Mouse (Mus musculus) thymus, postnatal 10 days (tissue): Measurements from ENCODE around the gene Zdhhc7.

Source experiments
- DNase-seq, 2 experiments: peaks; one replicate each; pipeline ENCODE4 v3.0.0; 2021; ENCODE audit warnings: low spot score in 2 of 2

Zdhhc7 gene

DNA sequence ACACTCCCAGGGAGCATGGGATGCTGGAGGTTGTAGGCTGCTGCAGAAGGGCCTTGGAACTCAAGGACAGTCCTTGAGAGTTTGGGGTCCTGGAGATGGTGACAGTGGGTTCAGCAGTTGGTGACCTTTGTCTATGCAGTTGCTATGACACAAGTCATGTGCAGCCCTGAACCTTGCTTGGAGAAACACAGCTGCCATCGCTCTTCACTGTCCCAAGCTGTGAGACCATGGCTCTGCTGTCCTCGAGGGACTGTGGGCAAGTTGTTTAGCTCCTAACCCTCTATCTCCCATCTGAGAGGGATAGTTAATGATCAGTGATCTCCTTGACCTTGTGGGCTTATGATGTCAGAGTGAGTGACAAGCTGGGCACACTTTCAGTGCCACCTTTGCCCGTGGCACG lies 64.7 kb downstream of the Zdhhc7 start:
- DNase-seq: no peak

DNA sequence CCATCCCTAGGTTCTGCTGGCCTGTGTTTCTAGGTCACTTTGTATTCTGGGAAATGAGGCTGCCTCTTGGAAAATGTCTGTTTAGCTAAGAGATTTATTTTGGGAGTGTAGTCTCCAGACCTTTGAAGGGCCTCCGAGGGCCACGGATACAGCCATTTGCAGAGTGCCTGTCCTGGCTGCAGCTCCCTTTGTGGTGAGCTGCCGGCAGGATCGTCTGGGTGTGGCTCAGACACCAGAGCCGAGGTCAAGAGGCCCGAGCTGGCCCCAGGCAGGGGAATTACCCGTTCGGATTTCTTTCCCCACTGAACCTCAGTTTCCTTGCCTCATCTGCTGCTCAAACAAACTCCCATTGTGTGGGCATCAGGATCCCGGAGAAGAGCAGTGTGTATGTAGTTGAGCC lies 65.2 kb downstream of the Zdhhc7 start:
- no peak for DNase-seq

DNA sequence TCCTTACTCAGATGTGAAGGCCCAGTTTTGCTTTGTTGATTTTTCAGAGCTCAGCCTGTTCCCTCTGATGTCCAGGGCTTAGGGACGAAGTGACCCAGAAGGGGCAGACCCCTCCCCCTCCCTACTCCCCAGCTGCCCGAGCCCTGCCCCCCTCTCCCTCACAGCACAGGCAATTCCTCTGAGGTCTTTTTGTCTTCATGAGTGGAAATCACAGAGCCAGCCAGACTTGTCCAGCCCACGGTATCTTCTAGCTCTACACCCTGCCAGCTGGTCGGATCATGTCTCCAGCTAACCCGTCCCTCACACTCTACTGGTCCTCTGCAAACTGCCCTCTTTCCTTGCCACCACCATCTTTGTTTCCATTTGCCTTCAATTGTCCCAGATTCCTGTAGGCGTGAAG lies 66.8 kb downstream of the Zdhhc7 start:
- DNase-seq: no peak

DNA sequence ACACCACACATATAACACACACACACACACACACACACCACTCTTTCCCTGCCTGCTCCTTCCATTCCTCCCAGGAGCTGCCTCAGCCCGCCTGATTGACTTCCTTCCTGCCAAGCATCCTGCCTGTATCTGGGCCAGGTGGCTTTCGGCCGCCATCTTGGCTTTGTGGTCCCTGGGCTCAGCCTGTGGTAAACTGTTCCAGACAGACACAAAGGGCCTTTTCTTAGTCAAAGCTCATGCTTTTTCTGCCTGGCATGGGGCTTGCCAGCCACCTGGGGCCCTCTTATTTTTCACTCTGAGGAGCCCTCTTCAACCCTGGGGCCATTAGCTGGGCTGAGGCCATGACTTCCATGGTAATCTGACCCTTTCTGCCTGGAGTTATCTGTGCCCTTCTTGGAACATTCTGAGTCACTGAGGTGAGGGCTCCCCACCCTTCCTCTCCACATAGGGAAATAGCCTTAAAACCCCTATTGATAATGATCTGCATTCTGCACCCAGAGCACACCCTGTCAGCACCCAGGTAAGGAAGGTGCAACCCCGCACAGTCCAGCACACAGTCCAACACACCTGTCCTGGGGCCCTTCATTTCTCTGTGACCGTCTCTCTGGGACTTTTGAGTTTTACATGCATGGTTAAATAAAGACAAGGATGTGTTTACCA lies 68.6 kb downstream of the Zdhhc7 start:
- peak; percentile 76 to 83 for DNase-seq
